Mouse (Mus musculus) heart, adult 2 months (tissue): ENCODE measurements around the gene Elfn1.

ENCODE experiments used
- CTCF ChIP-seq: fragments of 200-600 bp; IDR thresholded peaks from 2 replicates; pipeline ENCODE4 v1.8.1; 2022; ENCODE audit warnings: antibody characterized with exemption, mild to moderate bottlenecking, moderate library complexity
- EP300 ChIP-seq: fragments of 200-500 bp; IDR thresholded peaks from 2 replicates; pipeline ENCODE4 v1.6.1; 2011; ENCODE audit warnings: low read depth, low read length, control low read depth; ENCODE audit not compliant: insufficient read depth

DNA sequence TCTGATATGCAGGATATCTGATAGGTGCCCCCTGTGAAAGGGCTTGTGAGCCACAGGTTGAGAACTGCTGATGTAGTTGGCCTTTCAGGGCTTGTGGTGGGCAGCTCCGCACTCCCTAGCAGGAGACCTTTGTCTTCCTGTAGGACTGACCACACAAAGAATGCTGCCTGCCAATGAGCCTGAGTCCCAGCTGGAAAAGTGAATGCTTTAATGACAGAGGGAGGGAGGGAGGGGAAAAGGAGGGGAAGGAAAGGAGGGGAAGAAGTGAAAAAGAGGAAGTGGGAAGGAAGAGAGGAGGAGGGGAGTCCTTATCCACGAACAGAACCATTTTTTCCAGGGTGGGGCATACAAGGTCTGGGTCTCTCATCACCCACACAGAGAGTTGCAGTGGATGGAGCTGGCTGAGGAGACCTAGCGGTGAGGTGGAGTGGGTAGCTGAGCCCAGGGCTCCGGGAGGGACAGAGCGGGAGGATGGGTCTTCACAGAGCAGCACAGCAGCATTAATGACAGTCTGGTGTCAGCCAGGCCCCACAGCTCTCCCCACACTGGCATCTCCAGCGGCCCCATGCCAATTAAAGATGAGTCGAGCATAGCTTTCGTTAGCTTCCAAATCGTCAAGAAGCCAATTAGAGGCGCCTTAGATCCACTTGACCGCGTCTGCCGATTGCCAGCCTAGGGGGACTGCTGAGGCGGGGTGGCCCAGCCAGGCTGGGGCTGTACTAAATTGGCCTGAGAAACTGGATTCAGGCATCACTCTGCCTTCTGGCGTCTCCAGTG, 47.2 kb upstream of the Elfn1 start:
- no peak for TF ChIP-seq CTCF
- TF ChIP-seq EP300 = no peak
